Mouse (Mus musculus) kidney, adult 2 months (tissue): Measurements from ENCODE around the gene Ankrd33b.

Source experiments
- CTCF ChIP-seq: fragments of 200-500 bp; conservative IDR thresholded peaks from 2 replicates; pipeline ENCODE4 v1.5.1; 2011; ENCODE audit warnings: low read depth, mild to moderate bottlenecking, control low read depth, low read length, moderate library complexity, mixed read lengths; ENCODE audit not compliant: insufficient read depth, insufficient read length
- POLR2A ChIP-seq: fragments of 200-500 bp; IDR thresholded peaks from one replicate; pipeline ENCODE4 v1.6.1; 2011; ENCODE audit warnings: low read depth, low read length, control low read depth

GRCm38 (mm10) chr15:31306726-31307125 lies 60.8 kb downstream of the Ankrd33b start:
- no peak for TF ChIP-seq CTCF
- no peak for TF ChIP-seq POLR2A
